Mouse (Mus musculus): Measurements from ENCODE around the gene Frmd6. TPM values are rescaled to one million over a fixed set of nuclear protein-coding genes. Genes with fewer than 3 reads are reported as not detected.

Frmd6 gene
- total and polyA plus RNA-seq, 3 experiments = 2.5 to 4.5 (median 3.5) TPM

DNA sequence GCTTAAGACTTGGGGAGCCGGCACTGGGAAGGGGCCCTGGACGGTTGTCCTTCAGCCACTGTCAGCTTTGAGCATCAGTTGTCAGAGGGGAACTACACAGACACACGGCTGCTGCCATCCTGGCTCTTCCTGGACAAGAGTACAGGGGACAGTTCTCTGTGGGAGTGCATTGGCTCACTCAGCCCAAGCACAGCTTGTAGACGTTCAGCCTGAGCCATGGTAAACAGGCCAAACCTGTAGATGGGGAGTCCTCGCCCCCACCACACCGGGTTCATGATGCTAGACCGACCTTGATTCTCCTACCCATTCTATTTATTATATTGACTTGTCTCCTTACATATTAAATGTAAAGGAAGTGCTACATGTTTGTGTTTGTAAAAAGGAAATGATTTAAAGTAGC is 70.0 kb downstream of the Frmd6 start:
- Histone ChIP-seq H3K27me3 (replicated peaks) (no peaks in the 10 kb centered on the region), H3K4me3 (replicated peaks in 1 of 3; ENCODE audit: low read depth in 2 of 3, low read length in 2 of 3, poor library complexity in 1 of 3) (no peak overlapping the region), H3K36me3 (replicated peaks in 1 of 2; ENCODE audit: control insufficient read depth in 1 of 2, insufficient read depth in 1 of 2, low read length in 1 of 2) (peaks cover 0 to 51% of the 10 kb centered on the region in 2 experiments), H3K9ac (ENCODE audit: insufficient read depth, low read depth) (no peak overlapping the region), H3K4me1 (ENCODE audit: control insufficient read depth in 1 of 2, insufficient read depth in 2 of 2) (peaks cover 5 to 10% of the 10 kb centered on the region in 2 experiments; a peak in 3 of 4 replicates), H3K9me3 (replicated peaks; ENCODE audit: low read length) (no peaks in the 10 kb centered on the region), H3K27ac (ENCODE audit: insufficient read depth, low read depth) (no peak overlapping the region), H3K79me2 (replicated peaks; ENCODE audit: control insufficient read depth, extremely low read depth, insufficient read depth, poor library complexity, severe bottlenecking) (no peaks in the 10 kb centered on the region), H3K4me2 (ENCODE audit: insufficient read depth, low read depth, poor library complexity, severe bottlenecking) (no peak overlapping the region)
- in situ Hi-C loops (cut with MboI; ENCODE audit: low pct_ligation_motif_present, low pct_unique_long_range_greater_than_20kb, low sequenced_read_pairs) = no loop called here
- dilution Hi-C loops (cut with MboI; ENCODE audit: extremely low pct_ligation_motif_present, extremely low pct_unique_long_range_greater_than_20kb, low sequenced_read_pairs) = no loop called here
- TF ChIP-seq NRF1 (IDR thresholded peaks at IDR 0.05; ENCODE audit: low read depth, low read length) (no peak), ZNF384 (IDR thresholded peaks at IDR 0.05; ENCODE audit: low read depth, low read length) (no peak), MEF2A (IDR thresholded peaks at IDR 0.05; ENCODE audit: borderline replicate concordance, low read depth, low read length) (no peak), E2F4 (IDR thresholded peaks at IDR 0.05; ENCODE audit: insufficient replicate concordance, low read depth, low read length) (no peak), HCFC1 (IDR thresholded peaks at IDR 0.05; ENCODE audit: low read depth, low read length) (no peak), ZKSCAN1 (IDR thresholded peaks at IDR 0.05; ENCODE audit: borderline replicate concordance, low read depth, low read length) (no peak), MAX (IDR thresholded peaks at IDR 0.05; ENCODE audit: low read length) (no peak), PAX5 (IDR thresholded peaks at IDR 0.05; ENCODE audit: low read length) (no peak), SIN3A (IDR thresholded peaks at IDR 0.05; ENCODE audit: low read length) (no peak), ZC3H11A (IDR thresholded peaks at IDR 0.05; ENCODE audit: low read depth, low read length) (no peak), MAZ (IDR thresholded peaks at IDR 0.05; ENCODE audit: low read depth, low read length) (no peak), NELFE (IDR thresholded peaks at IDR 0.05; ENCODE audit: low read depth, low read length) (no peak)
- no peak for DNase-seq (ENCODE audit: extremely low read depth)

GRCm38 (mm10) chr12:70896068-70896467 is 70.8 kb downstream of the Frmd6 start:
- H3K36me3 ChIP-seq (replicated peaks in 1 of 2; ENCODE audit: control insufficient read depth in 1 of 2, insufficient read depth in 1 of 2, low read length in 1 of 2) = peaks cover 0 to 43% of the 10 kb centered on the region in 2 experiments
- H3K27ac ChIP-seq (ENCODE audit: insufficient read depth, low read depth) = no peak overlapping the region
- H3K9me3 ChIP-seq (replicated peaks; ENCODE audit: low read length) = no peaks in the 10 kb centered on the region
- H3K4me3 ChIP-seq (replicated peaks in 1 of 3; ENCODE audit: low read depth in 2 of 3, low read length in 2 of 3, poor library complexity in 1 of 3) = no peak overlapping the region
- H3K79me2 ChIP-seq (replicated peaks; ENCODE audit: control insufficient read depth, extremely low read depth, insufficient read depth, poor library complexity, severe bottlenecking) = no peaks in the 10 kb centered on the region
- H3K27me3 ChIP-seq (replicated peaks) = no peaks in the 10 kb centered on the region
- DNase-seq (ENCODE audit: extremely low read depth) = no peak
- H3K9ac ChIP-seq (ENCODE audit: insufficient read depth, low read depth) = no peak overlapping the region
- no peak for TF ChIP-seq NELFE (IDR thresholded peaks at IDR 0.05; ENCODE audit: low read depth, low read length)
- TF ChIP-seq E2F4 (IDR thresholded peaks at IDR 0.05; ENCODE audit: insufficient replicate concordance, low read depth, low read length) = no peak
- TF ChIP-seq SIN3A (IDR thresholded peaks at IDR 0.05; ENCODE audit: low read length) = no peak
- TF ChIP-seq RCOR1 (conservative IDR thresholded peaks at IDR 0.05; ENCODE audit: low read depth, low read length) = no peak
- TF ChIP-seq MAFK (IDR thresholded peaks at IDR 0.05; ENCODE audit: insufficient replicate concordance, low read length) = no peak
- no peak for TF ChIP-seq CTCF (conservative IDR thresholded peaks at IDR 0.05 in 1 of 2, IDR thresholded peaks at IDR 0.05 in 1 of 2; ENCODE audit: low read depth in 2 of 2, low read length in 2 of 2)
- in situ Hi-C loops (cut with MboI; ENCODE audit: low pct_ligation_motif_present, low pct_unique_long_range_greater_than_20kb, low sequenced_read_pairs) (no loop called here), dilution Hi-C loops (cut with MboI; ENCODE audit: extremely low pct_ligation_motif_present, extremely low pct_unique_long_range_greater_than_20kb, low sequenced_read_pairs) (no loop called here)
- no peak overlapping the region for H3K4me2 ChIP-seq (ENCODE audit: insufficient read depth, low read depth, poor library complexity, severe bottlenecking)
- peaks cover 0 to 2% of the 10 kb centered on the region in 2 experiments; a peak in 2 of 4 replicates for H3K4me1 ChIP-seq (ENCODE audit: control insufficient read depth in 1 of 2, insufficient read depth in 2 of 2)
